Mouse (Mus musculus): ENCODE results near the gene Fut7. TPM values are rescaled to one million over a fixed set of nuclear protein-coding genes. Genes with fewer than 3 reads are reported as not detected.

Gene Fut7
- total and polyA plus RNA-seq, 3 experiments = 0.08 to 0.21 TPM; not detected in 1

DNA sequence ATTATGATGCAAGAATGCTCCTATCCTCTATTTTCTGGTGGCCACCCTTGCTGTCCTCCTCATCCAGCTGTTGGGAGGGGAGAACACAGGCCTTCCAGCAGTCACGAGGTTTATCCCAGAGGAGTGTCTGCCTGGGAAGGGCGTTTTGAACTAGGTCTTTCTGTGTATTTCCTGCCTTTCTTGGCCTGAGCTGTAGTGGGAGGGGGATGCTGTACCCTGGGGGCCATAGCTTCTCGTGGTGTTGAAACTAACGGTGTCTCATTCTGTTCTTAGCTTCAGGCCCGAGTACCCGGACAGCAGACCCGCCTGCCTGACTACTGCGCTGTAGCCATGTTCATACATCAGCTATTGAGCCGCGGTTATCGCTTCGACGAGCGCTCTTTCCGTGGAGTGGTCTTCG is 22.8 kb upstream of the Fut7 start:
- no peak overlapping the region for H3K9ac ChIP-seq (ENCODE audit: control insufficient read depth, low read depth, low read length, poor library complexity, severe bottlenecking)
- no peak for DNase-seq (ENCODE audit: low read depth, low spot score)
- no peaks in the 10 kb centered on the region for H3K4me1 ChIP-seq (ENCODE audit: control insufficient read depth in 1 of 2, insufficient read depth in 2 of 2, low read length in 2 of 2)
- peaks cover 0 to 5% of the 10 kb centered on the region in 2 experiments; a peak in 1 of 4 replicates for H3K27me3 ChIP-seq (ENCODE audit: control insufficient read depth in 1 of 2, insufficient read depth in 2 of 2, low read length in 2 of 2)
- no peaks in the 10 kb centered on the region for H3K9me3 ChIP-seq (replicated peaks; ENCODE audit: insufficient read depth, low read length)
- no peak overlapping the region for H3K4me3 ChIP-seq (ENCODE audit: control insufficient read depth in 1 of 2, insufficient read depth in 1 of 2, low read depth in 2 of 2, low read length in 2 of 2)
- no peak for TF ChIP-seq TAL1 (IDR thresholded peaks at IDR 0.05; ENCODE audit: low read length)
- no peak; a peak in 1 of 6 replicates for TF ChIP-seq CTCF (IDR thresholded peaks at IDR 0.05 in 2 of 3, conservative IDR thresholded peaks at IDR 0.05 in 1 of 3; ENCODE audit: control insufficient read depth in 1 of 3, insufficient read depth in 1 of 3, low read depth in 2 of 3, low read length in 3 of 3, poor library complexity in 1 of 3, severe bottlenecking in 1 of 3)
- no peak for TF ChIP-seq MEF2A (IDR thresholded peaks at IDR 0.05; ENCODE audit: extremely low read depth, insufficient replicate concordance, low read depth, low read length, poor library complexity, severe bottlenecking)
- TF ChIP-seq SMC3 (IDR thresholded peaks at IDR 0.05; ENCODE audit: low read depth, low read length) = no peak
- TF ChIP-seq MXI1 (IDR thresholded peaks at IDR 0.05; ENCODE audit: low read depth, low read length) = no peak
- H3K27ac ChIP-seq (ENCODE audit: control insufficient read depth, low read depth, low read length) = no peak overlapping the region
- H3K36me3 ChIP-seq (ENCODE audit: control insufficient read depth in 1 of 2, insufficient read depth in 2 of 2, low read length in 2 of 2) = no peaks in the 10 kb centered on the region
- no peaks in the 10 kb centered on the region for H3K79me2 ChIP-seq (ENCODE audit: control insufficient read depth, insufficient read depth, low read length, poor library complexity)

DNA sequence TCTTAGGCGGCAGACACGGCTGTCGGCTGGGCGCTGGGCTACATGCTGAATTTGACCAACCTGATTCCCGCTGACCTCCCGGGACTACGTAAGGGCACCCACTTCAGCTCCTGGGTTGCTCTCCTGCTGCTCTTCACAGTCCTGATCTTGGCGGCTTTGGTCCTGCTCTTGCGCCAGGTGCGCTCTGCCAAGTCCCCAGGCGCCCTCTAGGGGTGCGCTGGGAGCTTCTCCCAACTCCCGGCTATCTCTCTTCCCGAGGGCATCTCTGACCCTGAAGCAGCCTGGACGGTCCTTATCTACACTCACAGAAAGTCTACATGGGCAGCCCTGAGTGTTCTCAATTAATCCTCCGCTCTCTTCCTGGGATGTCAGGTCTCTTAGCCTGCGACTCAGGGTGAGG is 22.3 kb upstream of the Fut7 start:
- H3K4me1 ChIP-seq (ENCODE audit: control insufficient read depth in 1 of 2, insufficient read depth in 2 of 2, low read length in 2 of 2) = no peaks in the 10 kb centered on the region
- no peaks in the 10 kb centered on the region for H3K36me3 ChIP-seq (ENCODE audit: control insufficient read depth in 1 of 2, insufficient read depth in 2 of 2, low read length in 2 of 2)
- no peak overlapping the region for H3K27ac ChIP-seq (ENCODE audit: control insufficient read depth, low read depth, low read length)
- peaks cover 0 to 5% of the 10 kb centered on the region in 2 experiments; a peak in 1 of 4 replicates for H3K27me3 ChIP-seq (ENCODE audit: control insufficient read depth in 1 of 2, insufficient read depth in 2 of 2, low read length in 2 of 2)
- H3K4me3 ChIP-seq (ENCODE audit: control insufficient read depth in 1 of 2, insufficient read depth in 1 of 2, low read depth in 2 of 2, low read length in 2 of 2) = no peak overlapping the region
- DNase-seq (ENCODE audit: low read depth, low spot score) = no peak
- H3K9ac ChIP-seq (ENCODE audit: control insufficient read depth, low read depth, low read length, poor library complexity, severe bottlenecking) = no peak overlapping the region
- TF ChIP-seq CTCF (IDR thresholded peaks at IDR 0.05 in 2 of 3, conservative IDR thresholded peaks at IDR 0.05 in 1 of 3; ENCODE audit: control insufficient read depth in 1 of 3, insufficient read depth in 1 of 3, low read depth in 2 of 3, low read length in 3 of 3, poor library complexity in 1 of 3, severe bottlenecking in 1 of 3) = peak in 2 of 3 experiments; percentile 55 to 74; a peak in 4 of 6 replicates
- no peak for TF ChIP-seq POLR2AphosphoS2 (IDR thresholded peaks at IDR 0.05; ENCODE audit: low read length)
- peak; percentile 41 for TF ChIP-seq RAD21 (IDR thresholded peaks at IDR 0.05; ENCODE audit: low read depth, low read length)
- no peak for TF ChIP-seq ZC3H11A (IDR thresholded peaks at IDR 0.05; ENCODE audit: low read depth, low read length)
- TF ChIP-seq SMC3 (IDR thresholded peaks at IDR 0.05; ENCODE audit: low read depth, low read length) = peak; percentile 42
- TF ChIP-seq CHD2 (IDR thresholded peaks at IDR 0.05; ENCODE audit: low read length) = no peak
- no peak for TF ChIP-seq MYC (IDR thresholded peaks at IDR 0.05; ENCODE audit: low read depth, low read length)
- H3K79me2 ChIP-seq (ENCODE audit: control insufficient read depth, insufficient read depth, low read length, poor library complexity) = no peaks in the 10 kb centered on the region
- no peaks in the 10 kb centered on the region for H3K9me3 ChIP-seq (replicated peaks; ENCODE audit: insufficient read depth, low read length)

DNA sequence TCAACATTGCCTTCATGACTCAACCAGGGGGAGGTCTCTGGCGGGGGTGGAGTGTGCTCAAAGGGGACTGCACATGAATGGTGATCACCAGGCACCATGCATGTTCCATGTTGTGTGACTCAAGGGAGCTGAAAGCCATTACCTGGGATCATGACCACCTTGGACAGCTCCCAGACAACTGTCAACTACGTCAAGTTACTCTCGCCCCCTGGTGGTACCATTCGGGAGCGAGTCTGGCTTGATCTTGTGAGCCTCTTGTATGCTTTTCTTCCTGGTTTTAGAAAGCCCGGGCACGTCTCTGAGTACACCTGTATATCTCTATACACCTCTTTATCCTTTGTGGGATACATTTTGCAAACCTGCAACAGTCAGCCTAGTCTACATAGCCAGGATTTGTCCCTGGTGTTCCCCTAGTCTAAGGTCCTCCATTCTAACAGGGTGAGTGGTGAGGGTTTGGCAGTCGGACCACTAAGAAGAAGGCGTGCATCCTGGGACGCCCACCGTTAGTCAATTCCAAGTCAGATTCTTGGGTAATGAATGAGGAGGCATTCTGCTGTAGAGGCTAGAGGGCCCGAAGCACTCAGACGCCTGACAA is 20.6 kb upstream of the Fut7 start:
- Histone ChIP-seq H3K36me3 (ENCODE audit: control insufficient read depth in 1 of 2, insufficient read depth in 2 of 2, low read length in 2 of 2) (no peaks in the 10 kb centered on the region), H3K27ac (ENCODE audit: control insufficient read depth, low read depth, low read length) (no peak overlapping the region), H3K4me1 (ENCODE audit: control insufficient read depth in 1 of 2, insufficient read depth in 2 of 2, low read length in 2 of 2) (no peaks in the 10 kb centered on the region), H3K79me2 (ENCODE audit: control insufficient read depth, insufficient read depth, low read length, poor library complexity) (no peaks in the 10 kb centered on the region), H3K9me3 (replicated peaks; ENCODE audit: insufficient read depth, low read length) (no peaks in the 10 kb centered on the region), H3K27me3 (ENCODE audit: control insufficient read depth in 1 of 2, insufficient read depth in 2 of 2, low read length in 2 of 2) (peaks cover 0 to 5% of the 10 kb centered on the region in 2 experiments; a peak in 1 of 4 replicates), H3K4me3 (ENCODE audit: control insufficient read depth in 1 of 2, insufficient read depth in 1 of 2, low read depth in 2 of 2, low read length in 2 of 2) (no peak overlapping the region), H3K9ac (ENCODE audit: control insufficient read depth, low read depth, low read length, poor library complexity, severe bottlenecking) (no peak overlapping the region)
- peak; percentile 92 for DNase-seq (ENCODE audit: low read depth, low spot score)
- TF ChIP-seq MAX (IDR thresholded peaks at IDR 0.05; ENCODE audit: low read length) (peak; percentile 44), TBP (IDR thresholded peaks at IDR 0.05; ENCODE audit: low read depth, low read length) (peak; percentile 48; the same call in 1 of the 2 replicates), SIN3A (IDR thresholded peaks at IDR 0.05; ENCODE audit: low read length) (peak; percentile 99), GATA1 (IDR thresholded peaks at IDR 0.05; ENCODE audit: low read depth, low read length) (no peak), HCFC1 (IDR thresholded peaks at IDR 0.05; ENCODE audit: low read depth, low read length) (peak; percentile 53), SMC3 (IDR thresholded peaks at IDR 0.05; ENCODE audit: low read depth, low read length) (peak; percentile 93), RAD21 (IDR thresholded peaks at IDR 0.05; ENCODE audit: low read depth, low read length) (peak; percentile 70), CTCF (IDR thresholded peaks at IDR 0.05 in 2 of 3, conservative IDR thresholded peaks at IDR 0.05 in 1 of 3; ENCODE audit: control insufficient read depth in 1 of 3, insufficient read depth in 1 of 3, low read depth in 2 of 3, low read length in 3 of 3, poor library complexity in 1 of 3, severe bottlenecking in 1 of 3) (peak; percentile 83 to 92 (median 88)), POLR2AphosphoS5 (IDR thresholded peaks at IDR 0.05; ENCODE audit: borderline replicate concordance, low read depth, low read length) (no peak), ZC3H11A (IDR thresholded peaks at IDR 0.05; ENCODE audit: low read depth, low read length) (peak; percentile 74), JUND (IDR thresholded peaks at IDR 0.05; ENCODE audit: low read depth, low read length) (0 out of 2 replicates have a peak, but pooled peaks have one; percentile 40), MYB (IDR thresholded peaks at IDR 0.05; ENCODE audit: low read depth, low read length) (0 out of 2 replicates have a peak, but pooled peaks have one; percentile 35), MAFK (IDR thresholded peaks at IDR 0.05; ENCODE audit: borderline replicate concordance, low read depth, low read length) (no peak), MAZ (IDR thresholded peaks at IDR 0.05; ENCODE audit: low read depth, low read length) (0 out of 2 replicates have a peak, but pooled peaks have one; percentile 38), MXI1 (IDR thresholded peaks at IDR 0.05; ENCODE audit: low read depth, low read length) (peak; percentile 96), NRF1 (IDR thresholded peaks at IDR 0.05; ENCODE audit: insufficient read depth, low read depth, low read length, poor library complexity, severe bottlenecking) (no peak), ZKSCAN1 (IDR thresholded peaks at IDR 0.05; ENCODE audit: low read depth, low read length) (no peak), ELF1 (IDR thresholded peaks at IDR 0.05; ENCODE audit: low read depth, low read length) (no peak)
